Mouse (Mus musculus) urinary bladder, postnatal 0 days (tissue): Measurements from ENCODE around the gene Shmt1. TPM values are rescaled to one million over a fixed set of nuclear protein-coding genes. Genes with fewer than 3 reads are reported as not detected.

Experiments
- polyA plus RNA-seq: library from polyadenylated mRNA; unstranded; fragments of >200 nt; fragmentation: Nextera tagmentation; extraction: Ambion mirVana; gene quantifications from 2 replicates; pipeline ENCODE4 v1.2.1, GENCODE M21; 2015

The Shmt1 gene
- 14.4 and 16.0 TPM in 2 replicates for polyA plus RNA-seq

DNA sequence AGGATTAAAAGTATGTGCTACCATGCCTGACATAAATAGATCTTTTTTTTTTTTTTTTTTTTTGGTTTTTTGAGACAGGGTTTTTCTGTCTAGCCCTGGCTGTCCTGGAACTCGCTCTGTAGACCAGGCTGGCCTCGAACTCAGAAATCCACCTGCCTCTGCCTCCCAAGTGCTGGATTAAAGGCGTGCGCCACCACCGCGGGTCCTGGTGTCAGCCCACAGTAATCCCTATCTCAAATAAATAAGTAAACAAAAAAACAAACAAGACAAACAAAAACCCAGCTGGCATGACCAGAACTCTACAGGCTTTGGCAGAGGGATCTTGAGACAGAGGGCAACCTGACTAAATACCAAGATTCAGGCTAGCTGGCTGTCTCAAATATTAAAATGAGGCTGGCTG, at the start of gene Shmt1:
Gene Shmt1, minus strand, starts transcription at position 101 of the 400 bp plus-strand sequence.

DNA sequence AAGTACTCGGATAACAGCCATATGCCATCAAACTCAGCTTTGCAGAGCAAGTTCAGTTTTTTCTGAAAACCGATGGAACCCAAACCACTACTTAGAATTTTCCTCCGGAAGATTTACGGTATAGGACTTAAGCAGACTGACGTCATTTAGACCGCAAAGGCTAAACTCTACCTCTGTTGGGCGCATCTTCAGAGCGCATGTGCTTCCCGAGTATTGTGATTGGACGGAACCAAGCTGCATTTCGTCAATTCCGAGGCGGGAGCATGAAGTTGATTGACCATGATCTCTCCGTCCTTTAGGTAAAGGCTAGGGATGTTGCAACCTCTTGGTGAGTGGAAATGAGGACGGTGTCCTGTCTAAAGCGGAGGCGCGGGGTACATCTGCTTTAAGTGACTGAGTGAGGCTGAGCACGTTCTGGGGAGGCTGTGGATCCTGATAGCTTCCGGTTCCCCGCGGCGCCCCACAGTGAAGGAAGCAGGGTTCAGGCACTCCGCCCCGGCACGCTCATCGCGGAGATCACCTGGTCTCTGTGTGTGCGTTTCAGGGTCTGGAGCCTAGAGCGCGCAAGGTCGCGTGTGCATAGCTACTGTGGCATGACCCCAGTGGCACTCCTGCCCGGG, 19.0 kb upstream of the Shmt1 start, which contains the start of gene Dhrs7b:
Gene Dhrs7b, plus strand, starts transcription at position 199 of the 620 bp plus-strand sequence.

DNA sequence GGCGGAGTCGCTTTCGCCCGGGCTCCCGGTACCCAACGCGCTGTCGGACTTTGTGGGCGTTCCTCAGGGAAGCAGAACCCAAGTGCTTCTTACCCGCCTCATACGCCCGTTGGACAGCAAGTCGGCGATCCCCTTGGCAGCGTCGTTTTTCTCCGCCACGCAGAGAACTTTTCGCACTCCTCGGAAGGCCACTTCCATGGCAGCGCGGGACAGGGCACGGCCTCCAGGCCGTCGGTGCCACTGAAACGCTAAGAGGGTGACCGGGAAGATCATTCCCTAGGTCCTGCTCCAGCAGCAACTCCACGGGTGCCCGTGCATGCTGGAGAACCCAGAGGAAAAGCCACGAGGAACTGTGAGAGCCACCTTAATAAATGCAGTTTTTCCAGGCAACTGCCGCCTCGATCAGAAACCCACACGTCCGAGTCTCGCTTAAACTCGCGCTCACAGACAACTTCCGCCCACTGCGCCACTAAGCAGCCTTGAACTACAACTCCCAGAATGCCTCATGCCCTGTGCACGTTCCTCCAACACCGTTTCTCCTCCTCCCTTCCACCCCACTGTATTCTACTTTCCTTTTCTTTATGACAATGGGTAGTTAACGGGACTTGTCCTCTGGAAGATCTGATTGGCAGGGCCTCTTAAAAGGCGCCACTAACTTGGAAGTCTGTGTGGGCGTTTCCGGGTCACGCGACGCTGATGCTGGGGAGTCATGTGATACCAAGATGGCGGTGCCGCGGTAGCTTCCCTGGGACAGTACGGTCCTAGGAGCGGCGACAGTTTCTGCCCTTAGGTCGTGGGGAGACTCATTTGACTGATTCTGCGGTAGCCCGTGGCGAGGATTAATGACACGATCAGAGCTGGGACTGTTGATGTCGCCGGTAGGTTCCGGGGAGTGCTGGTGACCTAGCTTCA, 34.4 kb downstream of the Shmt1 start, which contains the start of the genes Top3a and Smcr8:
Gene Top3a, minus strand, starts transcription at position 537 of the 912 bp plus-strand sequence.
Gene Smcr8, plus strand, starts transcription at position 696 of the 912 bp plus-strand sequence.

Other genes starting within 250 kb of the Shmt1 start
- gene Llgl1, start 112.0 kb downstream of the Shmt1 start, polyA plus RNA-seq: 15.4 and 17.7 TPM in 2 replicates
- 78.7 and 84.4 TPM in 2 replicates for gene Flii, start 84.5 kb downstream of the Shmt1 start, polyA plus RNA-seq
- gene Mief2, start 83.3 kb downstream of the Shmt1 start, polyA plus RNA-seq: 11.0 and 12.1 TPM in 2 replicates
- gene Top3a, start 34.4 kb downstream of the Shmt1 start, polyA plus RNA-seq: 4.5 and 4.6 TPM in 2 replicates
- gene Smcr8, start 34.2 kb downstream of the Shmt1 start, polyA plus RNA-seq: 1.9 and 2.4 TPM in 2 replicates
- 24.5 and 25.9 TPM in 2 replicates for gene Dhrs7b, start 18.9 kb upstream of the Shmt1 start, polyA plus RNA-seq
- 44.7 and 47.3 TPM in 2 replicates for gene Tmem11, start 67.6 kb upstream of the Shmt1 start, polyA plus RNA-seq
- gene Natd1, start 103.0 kb upstream of the Shmt1 start, polyA plus RNA-seq: 11.6 and 13.4 TPM in 2 replicates
- gene Map2k3, start 120.3 kb upstream of the Shmt1 start, polyA plus RNA-seq: 65.6 and 72.1 TPM in 2 replicates
- gene Kcnj12, start 210.8 kb upstream of the Shmt1 start, polyA plus RNA-seq: 1.9 and 2.3 TPM in 2 replicates